Mouse (Mus musculus) megakaryocyte-erythroid progenitor cell, adult 5-6 weeks (primary cell): Measurements from ENCODE around the gene Atad2b. TPM values are rescaled to one million over a fixed set of nuclear protein-coding genes. Genes with fewer than 3 reads are reported as not detected.
"Not testable (repeated sequence)": the region's sequence is repeated elsewhere in the genome, so short reads cannot be mapped to it uniquely, and the experiment has no call there.

Experiments used
- ATAC-seq: replicated peaks from 2 replicates; pipeline ENCODE4 v1.8.0; 2016; ENCODE audit warnings: mild to moderate bottlenecking, inconsistent platforms; ENCODE audit not compliant: severe bottlenecking, poor library complexity, low FRiP score, low TSS enrichment
- total RNA-seq, 2 experiments: library from RNA; stranded (forward) in 1 of 2; stranded (reverse) in 1 of 2; fragments of 200-1000, 215-1000 nt in 1 of 2; fragments of >200 nt in 1 of 2; fragmentation: Nextera tagmentation in 1 of 2; gene quantifications; 2 replicates each; pipeline ENCODE4 v1.2.3; 2014 to 2017

The Atad2b gene
- total RNA-seq (2014; fragmentation: Nextera tagmentation) (41.5 and 60.2 TPM in 2 replicates), total RNA-seq (2017) (38.0 and 49.1 TPM in 2 replicates)

DNA sequence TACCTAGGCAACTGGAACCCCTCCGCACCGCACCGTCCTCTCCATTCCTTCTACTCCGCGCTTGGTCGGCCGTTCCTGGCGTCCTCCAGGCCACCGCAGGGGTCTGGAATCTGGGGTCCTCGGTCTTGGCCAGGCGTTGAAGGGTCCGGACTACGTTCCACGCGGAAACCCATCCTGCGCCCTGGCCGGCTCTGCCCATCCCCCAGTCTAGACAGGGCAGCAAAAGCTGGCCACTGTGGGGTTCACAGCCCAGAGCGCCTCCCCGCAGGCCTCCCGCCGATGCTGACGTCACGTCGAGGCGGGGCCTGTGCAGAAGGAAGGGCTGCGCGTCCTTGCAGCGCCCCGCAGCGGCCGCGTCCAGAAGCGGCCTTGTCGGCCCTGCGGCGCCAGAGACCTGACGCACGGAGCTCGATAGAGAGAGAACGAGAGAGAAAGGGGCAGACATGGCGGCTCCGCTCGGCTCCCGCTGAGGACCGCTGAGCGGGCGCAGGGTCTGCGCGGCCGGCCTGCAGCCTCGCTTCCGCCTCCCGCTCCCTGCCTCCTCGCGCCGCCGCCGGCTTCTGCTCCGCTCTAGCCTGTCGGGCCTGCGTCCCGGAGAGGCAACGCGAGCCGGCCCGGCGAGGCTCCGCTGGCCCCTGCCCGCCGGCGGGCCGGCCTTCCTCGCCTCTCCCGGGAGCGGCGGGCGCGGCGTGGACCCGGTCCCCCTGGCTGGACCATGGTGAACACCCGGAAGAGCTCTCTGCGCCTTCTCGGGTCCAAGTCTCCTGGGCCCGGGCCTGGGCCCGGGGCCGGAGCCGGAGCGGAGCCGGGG lies at the start of gene Atad2b:
Gene Atad2b (plus strand): TSS at position 360 of the 811 bp plus-strand sequence.
- peak; percentile 93 for ATAC-seq

DNA sequence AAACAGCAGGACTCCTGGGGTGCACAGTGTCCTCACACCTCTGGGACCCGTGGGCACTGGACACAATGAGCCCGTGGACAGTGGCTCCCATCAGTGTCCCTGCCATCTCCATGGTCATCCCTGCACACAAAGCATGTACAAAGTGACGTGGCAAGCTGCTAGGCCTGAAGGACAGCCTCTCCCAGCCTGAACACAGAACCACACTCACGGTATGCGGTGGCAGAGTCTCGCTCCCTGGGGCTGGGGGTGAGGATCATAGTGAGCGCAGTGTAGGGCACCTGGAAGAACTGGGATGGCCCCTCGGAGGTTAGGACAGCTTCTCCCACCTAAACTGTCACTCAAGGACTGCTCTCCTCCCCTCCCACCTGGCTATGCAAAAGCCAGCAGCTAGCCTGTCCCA lies 48.2 kb upstream of the Atad2b start:
- ATAC-seq: no peak

DNA sequence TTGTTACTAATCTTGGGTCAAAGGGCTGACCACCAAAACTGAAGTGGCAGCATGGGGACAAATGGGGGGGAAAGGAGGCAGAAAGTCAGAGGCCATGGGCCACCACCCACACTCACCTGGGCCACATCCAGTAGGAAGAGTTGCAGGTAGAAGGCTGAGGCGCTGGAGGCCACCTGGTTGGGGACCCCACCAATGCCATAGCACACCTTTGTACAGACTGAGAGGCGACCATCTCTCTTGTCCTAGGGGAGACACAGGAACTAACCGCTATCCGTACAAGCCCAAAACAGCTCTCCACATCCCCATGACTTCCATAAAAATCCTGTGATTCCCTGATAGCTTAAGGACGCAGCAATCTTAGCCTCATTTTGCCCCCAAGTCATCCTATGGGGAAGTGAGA lies 45.9 kb upstream of the Atad2b start:
- no peak for ATAC-seq

DNA sequence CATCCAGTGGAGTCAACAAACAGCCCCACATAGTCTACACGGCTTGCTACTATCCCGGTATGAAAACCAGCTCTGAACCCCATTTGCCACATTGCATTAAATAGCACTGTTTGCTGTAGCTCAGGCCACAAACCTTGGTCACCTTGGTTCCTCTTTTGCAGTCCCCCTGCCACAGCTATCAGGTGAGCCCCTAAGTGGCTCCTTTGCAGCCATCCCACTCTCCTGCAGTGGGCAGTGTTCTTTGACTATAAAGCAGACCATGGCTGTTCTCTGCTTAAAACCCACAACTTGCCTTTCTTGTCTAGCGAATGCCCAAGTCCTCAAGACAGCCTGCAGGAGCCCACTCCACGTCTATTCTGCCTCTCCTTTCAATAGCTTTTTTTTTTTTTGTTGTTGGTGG lies 44.9 kb upstream of the Atad2b start:
- no peak for ATAC-seq

DNA sequence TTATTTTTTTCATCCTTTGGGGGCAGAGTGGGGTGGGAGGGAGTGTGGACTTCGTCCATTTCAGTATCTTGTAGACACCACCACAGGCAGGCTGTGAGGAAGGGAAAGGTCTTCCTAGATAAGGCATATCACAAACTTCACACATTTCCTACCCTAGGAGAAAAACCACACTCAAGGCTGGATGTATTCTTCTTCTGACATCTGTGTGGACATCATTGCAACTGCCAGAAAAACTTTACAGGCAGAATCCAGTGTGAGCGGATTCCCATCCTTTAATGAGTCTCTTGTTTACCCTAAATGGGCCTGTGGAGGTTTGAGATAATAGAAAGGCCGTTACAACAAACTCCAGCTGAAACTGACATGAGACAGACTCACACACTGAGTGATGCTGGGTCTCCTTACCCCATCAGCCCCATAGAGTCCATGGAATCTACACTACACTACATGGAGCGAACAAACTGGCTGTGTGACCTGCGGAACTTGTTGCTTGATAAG lies 44.1 kb upstream of the Atad2b start:
- ATAC-seq: peak; percentile 77

DNA sequence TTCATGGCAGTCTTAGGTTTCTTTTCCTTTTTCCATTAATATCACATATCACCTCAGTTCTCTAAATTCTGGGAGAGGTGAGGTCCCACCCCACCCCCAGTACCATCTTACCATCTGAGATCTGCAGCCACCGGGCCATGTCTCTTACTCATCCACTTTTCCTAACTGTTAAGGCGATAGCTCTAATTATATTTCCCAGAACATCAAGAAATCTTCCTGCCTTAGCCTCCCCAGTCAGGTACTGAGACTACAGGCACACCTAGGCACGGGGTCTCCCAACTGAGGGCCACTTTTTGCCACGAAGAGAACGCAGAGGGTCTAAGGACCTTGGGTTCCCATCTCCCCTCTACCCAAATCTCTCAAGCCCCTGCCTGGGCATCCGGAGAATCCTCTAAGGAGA lies 43.6 kb upstream of the Atad2b start:
- no peak for ATAC-seq

DNA sequence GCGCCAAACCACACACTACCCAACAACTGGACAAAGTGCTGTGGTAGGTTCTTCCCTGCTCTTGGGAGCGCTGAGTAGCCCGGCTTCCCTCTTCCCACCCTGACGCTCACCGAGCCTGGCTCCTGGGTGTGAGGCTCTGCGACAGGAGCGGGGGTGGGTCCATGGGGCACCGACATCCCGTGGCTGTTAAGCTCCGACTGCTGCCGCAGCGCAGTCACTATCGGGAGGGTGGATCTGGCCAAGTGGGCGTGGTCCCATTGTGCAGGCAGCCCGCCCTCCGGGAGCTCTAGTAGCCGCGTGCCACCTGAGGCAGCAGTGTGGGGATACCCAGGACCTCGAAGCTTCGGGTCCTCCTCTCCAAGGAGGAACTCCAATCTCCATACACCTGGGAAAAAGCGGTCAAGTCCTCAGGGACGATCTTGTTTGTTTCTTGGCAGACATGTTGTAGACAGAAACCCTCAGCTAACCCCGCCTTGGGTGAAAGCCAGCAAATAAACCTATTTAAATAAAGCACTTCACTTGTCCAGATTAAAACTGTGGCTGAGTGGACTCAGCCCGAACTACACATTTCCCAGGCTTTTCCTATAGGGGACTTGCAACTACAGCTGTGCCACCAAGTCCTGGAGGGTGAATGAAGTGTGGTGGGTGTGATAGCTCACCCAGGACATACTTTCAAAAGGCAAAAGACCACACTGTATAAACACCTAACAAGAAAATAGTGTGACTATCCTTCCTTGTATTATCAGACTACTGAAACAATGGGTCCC lies 42.8 kb upstream of the Atad2b start, which contains the start of gene Mfsd2b:
Gene Mfsd2b (minus strand): TSS at position 199 of the 767 bp plus-strand sequence.
- peak; percentile 79 for ATAC-seq

DNA sequence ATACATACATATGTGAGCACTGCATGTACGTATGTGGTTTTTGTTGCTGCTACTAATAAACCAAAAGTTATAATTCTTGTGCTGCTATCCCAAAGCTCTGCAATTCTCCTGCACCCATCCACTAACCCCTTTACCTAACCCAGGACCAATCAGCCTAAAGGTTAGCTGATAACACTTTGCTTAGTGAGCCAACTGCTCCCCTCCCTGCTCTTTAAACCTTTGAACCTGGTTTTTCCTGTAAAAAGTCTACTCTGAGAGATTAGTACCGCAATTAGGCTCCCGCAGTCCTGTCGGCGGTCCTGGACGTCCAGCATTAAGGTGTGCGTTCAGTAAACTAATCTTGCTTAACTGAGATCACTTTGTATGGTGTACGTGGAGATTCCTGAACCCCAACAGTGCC lies 41.5 kb upstream of the Atad2b start:
- ATAC-seq: no peak

DNA sequence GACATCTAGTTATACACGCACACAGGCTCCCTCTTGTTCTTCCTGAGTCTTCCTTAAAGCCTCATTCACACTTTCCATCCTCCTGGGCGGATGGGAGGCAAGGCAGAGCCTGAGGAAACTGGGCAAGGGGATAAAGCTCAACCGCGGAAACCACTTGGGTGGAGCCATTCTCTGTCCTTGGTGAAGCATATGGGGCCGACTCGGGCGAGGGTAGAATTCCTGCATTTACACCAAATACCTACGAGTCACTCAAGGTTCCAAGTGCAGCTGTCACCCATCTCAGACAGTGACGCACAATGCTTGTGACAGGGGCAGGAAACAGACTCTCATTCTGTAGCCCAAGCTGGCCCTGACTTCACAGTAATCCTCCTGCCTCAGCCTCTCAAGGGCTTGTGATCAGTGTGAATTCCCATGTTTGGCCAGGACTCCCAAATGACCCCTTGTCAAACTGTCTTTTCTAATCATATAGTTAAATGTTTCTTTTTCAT lies 38.8 kb upstream of the Atad2b start:
- ATAC-seq: no peak

DNA sequence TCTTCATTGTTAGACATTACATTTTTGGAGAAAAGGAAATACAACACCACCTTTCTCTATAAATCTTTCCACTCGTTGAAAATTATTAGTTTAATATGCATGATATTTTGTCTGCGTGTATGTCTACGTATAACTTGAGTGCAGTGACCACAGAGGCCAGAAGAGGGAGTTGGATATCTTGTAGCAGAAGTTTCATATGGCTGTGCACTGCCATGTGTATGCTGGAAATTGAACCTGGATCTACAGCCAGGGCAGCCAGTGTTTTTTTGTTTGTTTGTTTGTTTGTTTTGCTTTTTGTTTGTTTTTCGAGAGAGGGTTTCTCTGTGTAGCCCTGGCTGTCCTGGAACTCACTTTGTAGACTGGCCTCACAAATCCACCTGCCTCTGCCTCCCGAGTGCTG lies 38.1 kb upstream of the Atad2b start:
- no peak for ATAC-seq

DNA sequence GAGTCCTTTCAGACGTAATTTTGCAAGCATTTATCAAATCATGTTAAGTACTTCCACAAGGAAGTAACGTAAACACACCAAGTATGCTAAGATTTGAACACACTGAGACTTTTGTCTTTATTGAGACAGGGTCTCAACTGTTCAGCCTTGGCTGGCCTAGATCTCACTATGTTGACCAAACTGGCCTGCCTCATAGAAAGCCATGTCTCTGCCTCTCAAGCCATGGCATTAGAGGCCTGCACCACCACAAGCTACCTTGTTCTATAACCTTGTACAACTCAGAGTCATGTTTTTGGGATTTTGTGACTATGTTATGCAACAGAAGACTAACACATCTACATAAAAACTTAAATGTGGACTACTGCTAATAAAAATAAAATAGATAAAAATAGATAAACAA lies 35.1 kb upstream of the Atad2b start:
- ATAC-seq: no peak

DNA sequence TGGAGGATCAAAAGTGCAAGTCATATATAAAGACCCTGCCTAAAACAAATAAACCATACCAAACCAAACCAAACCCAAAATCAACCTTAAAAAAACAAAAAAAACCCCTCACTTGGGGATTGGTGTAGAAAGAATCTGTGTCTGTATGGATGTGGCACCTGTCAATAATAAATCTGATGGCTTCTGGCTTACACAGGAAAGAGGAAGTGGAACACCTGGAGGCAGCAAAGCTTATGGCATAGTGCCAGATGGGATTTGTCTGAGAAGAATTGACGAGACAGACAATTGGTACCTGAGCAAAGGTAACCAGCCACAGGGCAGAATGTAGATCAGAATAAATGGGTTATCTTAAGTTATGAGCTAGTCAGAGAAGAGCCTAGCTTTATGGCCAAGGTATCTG lies 32.1 kb upstream of the Atad2b start:
- no peak for ATAC-seq

DNA sequence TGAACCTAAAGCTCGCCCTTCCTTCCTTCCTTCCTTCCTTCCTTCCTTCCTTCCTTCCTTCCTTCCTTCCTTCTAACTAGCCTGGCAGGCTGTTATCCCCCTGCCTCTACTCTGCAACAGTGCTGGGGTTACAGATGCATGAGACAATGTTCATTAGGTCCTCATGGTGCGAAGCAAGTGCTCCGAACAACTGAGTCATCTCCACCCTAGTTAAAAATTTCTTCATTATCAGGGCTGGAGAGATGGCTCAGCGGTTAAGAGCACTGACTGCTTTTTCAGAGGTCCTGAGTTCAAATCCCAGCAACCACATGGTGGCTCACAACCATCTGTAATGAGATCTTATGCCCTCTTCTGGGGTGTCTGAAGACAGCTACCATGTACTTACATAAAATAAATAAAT lies 30.6 kb upstream of the Atad2b start:
- ATAC-seq: not testable (repeated sequence)

DNA sequence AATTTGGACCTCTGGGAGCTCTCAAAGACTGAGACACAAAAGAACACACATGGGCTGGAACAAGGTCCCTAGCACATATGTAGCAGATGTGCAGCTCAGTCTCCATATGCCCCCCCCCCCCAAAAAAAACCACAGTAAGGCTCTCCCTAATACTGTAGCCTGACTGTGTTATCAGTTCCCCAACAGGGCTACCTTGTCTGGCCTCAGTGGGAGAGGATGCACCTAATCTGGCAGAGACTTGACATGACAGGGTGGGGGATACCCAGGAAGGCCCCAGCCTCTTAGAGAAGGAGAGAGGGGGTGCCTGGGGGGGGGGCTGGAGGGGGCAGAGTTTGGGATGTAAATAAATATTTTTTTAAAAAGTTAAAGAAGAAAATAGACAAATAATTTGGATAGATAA lies 28.4 kb upstream of the Atad2b start:
- peak; percentile 50; the same call in 1 of the 2 replicates for ATAC-seq

DNA sequence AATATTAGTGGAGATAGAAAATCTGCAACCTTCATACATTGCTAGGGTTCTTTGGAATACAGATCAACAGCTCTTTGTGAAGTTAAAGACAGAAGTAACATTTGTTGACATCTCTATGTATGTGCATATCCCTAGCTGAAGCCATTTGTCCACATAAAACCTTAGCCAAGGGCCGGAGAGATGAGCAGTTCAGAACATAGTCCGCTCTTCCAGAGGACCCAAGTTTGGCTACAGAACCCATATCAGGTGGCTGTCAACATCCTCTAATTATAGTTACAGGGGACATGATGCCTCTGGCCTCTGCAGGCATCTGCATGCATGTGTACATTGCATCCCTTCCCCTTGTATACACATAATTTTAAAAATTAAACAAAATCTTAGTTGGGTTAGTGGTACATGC lies 27.9 kb upstream of the Atad2b start:
- ATAC-seq: no peak

DNA sequence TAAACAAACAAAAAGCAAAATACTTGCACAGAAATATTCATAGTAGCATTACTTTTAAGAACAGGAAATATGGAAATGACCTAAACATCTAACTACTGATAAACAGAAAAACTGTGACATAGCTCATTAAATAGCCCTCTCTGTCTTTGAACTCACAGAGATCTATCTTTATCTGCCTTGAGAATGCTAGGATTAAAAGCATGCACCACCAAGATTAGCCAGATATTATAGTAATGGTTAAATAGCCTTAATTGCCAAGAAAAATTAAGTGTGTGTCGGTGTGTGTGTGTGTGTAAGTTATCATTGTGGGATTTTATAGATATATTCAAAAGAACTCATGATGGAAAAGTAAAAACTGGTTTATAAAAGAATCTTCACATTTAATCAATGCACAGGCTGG lies 27.3 kb upstream of the Atad2b start:
- ATAC-seq: peak; percentile 52; the same call in 1 of the 2 replicates

DNA sequence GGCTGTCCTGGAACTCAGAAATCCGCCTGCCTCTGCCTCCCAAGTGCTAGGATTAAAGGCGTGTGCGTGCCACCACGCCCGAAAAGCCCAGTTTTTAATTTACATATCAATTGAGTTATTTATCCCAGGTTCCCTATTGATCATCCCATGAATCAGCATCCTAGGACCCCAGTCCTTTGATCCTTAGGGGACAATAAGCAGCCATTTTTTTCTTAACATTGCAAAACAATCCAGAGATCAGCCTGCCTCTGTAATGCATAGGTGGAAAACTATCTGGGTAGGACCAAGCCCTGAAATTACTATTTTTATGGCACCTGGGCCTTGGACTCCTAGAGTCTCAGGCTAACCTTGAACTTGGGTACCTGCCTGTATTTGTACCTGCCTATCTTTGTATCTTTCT lies 19.1 kb upstream of the Atad2b start:
- no peak for ATAC-seq

DNA sequence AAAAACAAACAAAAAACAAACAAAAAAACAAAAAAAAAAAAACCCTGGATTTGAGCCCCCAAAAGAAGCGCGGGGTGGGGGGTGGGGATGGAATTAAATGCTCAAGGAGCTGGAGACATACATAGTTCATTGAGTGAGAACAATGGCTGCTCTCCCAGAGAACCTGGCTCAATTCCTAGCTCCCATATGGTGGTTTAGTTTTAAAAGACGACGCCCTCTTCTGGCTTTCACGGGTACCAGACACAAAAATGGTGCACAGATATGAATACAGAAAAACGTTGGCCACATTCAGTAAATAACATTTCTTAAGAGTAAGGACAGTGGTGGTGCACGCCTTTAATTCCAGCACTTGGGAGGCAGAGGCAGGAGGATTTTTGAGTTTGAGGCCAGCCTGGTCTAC lies 11.2 kb upstream of the Atad2b start:
- no peak for ATAC-seq

DNA sequence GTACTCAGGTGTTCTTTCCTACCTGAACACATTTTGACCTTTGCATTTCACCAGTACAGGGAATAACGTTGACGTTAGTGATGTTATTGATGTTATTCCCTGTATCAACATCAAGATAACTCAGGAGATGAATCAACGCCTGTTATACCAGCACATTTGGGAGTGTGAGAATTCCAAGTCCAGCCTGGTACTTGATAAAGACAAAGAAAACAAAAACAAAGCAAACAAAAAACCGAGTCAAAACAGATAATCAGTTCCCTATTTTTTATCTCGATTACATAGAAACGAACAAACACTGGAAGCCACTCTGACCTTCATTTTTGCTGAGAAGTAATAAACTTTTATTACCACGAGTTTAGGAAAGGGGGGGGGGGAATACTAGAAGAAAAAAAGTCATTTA lies 10.7 kb upstream of the Atad2b start:
- no peak for ATAC-seq
